Mouse (Mus musculus): Measurements from ENCODE around the gene Vat1l. TPM values are rescaled to one million over a fixed set of nuclear protein-coding genes. Genes with fewer than 3 reads are reported as not detected.

Vat1l gene
- total RNA-seq, 2 experiments from 2014 or later: 13.4 to 15.9 TPM

DNA sequence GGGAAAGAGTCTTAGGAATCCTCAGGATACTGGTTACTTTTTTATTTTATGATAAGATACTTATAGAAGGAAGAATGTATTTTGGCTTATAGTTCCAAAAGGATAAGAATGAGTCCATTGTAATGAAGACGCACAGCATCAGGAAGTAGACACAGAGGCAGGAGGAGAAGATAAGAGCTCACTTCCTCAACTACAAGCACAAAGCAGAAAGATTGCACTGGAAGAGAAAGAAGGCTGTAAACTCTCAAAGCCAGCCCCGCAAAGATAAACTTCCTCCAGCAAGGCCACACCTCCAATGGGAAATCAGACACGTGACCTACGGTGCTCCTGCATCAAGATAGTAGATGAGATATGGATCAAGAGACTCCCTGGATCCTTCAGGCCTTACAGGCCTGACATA lies 182.1 kb downstream of the Vat1l start:
- no peak for DNase-seq (ENCODE audit: low spot score in 2 of 2)

- DNase-seq (ENCODE audit: low spot score in 2 of 2): peak in 1 of 2 experiments; percentile 3
Measured at GRCm38 (mm10) chr8:114390465-114391254, 185.2 kb downstream of the Vat1l start.

- peak in 1 of 2 experiments; percentile 1 for DNase-seq (ENCODE audit: low spot score in 2 of 2)
Measured at GRCm38 (mm10) chr8:114398326-114398725, 192.9 kb downstream of the Vat1l start.

DNA sequence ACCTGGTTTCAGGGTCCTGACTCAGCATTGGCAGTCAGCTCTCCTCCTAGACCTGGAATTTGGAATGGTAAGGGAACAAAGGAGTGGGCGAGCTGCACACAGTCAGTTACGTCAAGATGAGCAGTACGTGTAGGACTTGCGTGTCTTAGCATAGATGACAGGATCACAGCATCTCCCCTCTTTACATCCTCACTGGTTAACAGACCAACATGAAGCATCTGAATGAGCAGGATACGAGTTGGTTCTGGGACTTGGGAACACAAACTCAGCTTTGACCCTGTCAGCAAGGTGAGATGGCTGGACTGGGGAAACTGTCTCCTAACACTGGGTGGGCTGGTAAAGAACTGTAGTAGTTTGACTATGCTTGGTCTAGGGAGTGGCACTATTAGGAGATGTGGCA lies 193.9 kb downstream of the Vat1l start:
- no peak for DNase-seq (ENCODE audit: low spot score in 2 of 2)

GRCm38 (mm10) chr8:114401679-114402078 lies 196.3 kb downstream of the Vat1l start:
- no peak for DNase-seq (ENCODE audit: low spot score in 2 of 2)

DNA sequence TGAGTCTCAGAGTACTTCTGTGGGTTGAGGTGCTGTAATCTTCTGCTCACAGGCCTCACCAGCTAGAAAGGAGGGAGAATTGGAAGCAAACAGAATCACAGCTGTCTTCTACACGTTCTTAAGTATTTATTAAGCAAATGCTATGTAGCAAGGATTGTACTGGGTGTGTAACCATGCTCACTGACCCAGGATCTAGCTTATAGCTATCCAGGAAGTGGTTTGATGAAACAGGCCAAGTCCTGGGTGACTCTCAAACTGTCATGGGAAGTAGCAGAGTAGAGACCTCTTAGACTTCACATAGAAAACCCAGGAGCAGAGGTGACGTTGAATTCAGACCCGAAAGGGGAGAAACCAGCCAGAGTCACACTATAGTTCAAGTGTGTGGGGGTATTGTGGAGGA lies 206.0 kb downstream of the Vat1l start:
- no peak for DNase-seq (ENCODE audit: low spot score in 2 of 2)

GRCm38 (mm10) chr8:114417786-114418185 lies 212.4 kb downstream of the Vat1l start, which contains the start of gene Clec3a:
Gene Clec3a, plus strand, starts transcription at chr8:114418086.
- no peak for DNase-seq (ENCODE audit: low spot score in 2 of 2)

GRCm38 (mm10) chr8:114418486-114418885 lies 213.1 kb downstream of the Vat1l start:
- no peak for DNase-seq (ENCODE audit: low spot score in 2 of 2)

- DNase-seq (ENCODE audit: low spot score in 2 of 2): no peak
Measured at GRCm38 (mm10) chr8:114418904-114419303, 213.5 kb downstream of the Vat1l start.

GRCm38 (mm10) chr8:114421544-114421943 lies 216.1 kb downstream of the Vat1l start:
- no peak for DNase-seq (ENCODE audit: low spot score in 2 of 2)

Other genes starting within 250 kb of the Vat1l start
- gene Nudt7, start 72.1 kb upstream of the Vat1l start, total RNA-seq (2021): 100 to 1,000 TPM in 1 of 2 experiments, 10 to 100 TPM in 1; 49.9 to 102 TPM
- not detected for gene Clec3a, start 212.5 kb downstream of the Vat1l start, total RNA-seq (2021)
- gene Wwox, start 234.0 kb downstream of the Vat1l start, total RNA-seq (2021): 10 to 100 TPM; 26.9 to 27.0 TPM

Measured in adrenal gland, adult 18-20 months (tissue).